Mouse (Mus musculus): ENCODE results near the gene Dock10.

GRCm38 (mm10) chr1:80655195-80655594 lies 103.1 kb downstream of the Dock10 start:
- TF ChIP-seq CTCF (IDR thresholded peaks at IDR 0.05; ENCODE audit: low read depth, low read length) (no peak), POLR2A (IDR thresholded peaks at IDR 0.05; ENCODE audit: extremely low read depth, insufficient read depth, low read length) (no peak)
